27 mouse cellular contexts compared by ENCODE assay signal in the genomic region with DNA sequence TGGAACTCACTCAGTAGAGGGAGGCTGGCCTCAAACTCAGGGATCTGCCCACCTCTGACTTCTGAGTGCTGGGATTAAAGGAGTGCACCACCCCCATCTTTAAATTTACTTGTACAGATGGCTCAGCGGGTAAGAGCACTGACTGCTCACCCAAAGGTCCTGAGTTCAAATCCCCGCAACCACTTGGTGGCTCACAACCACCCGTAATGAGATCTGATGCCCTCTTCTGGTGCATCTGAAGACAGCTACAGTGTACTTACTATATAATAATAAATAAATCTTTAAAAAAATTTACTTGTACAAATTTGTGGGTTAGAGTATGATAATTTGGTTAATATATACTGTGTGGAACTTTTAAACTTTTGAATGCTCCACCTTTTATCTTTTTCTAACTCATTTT. TPM values are rescaled to one million over a fixed set of nuclear protein-coding genes. Genes with fewer than 3 reads are reported as not detected.
"Had no signal": no experiment of that assay in that cellular context is flagged by ENCODE, and none has a peak within 500 bp of the region (broad histone marks: within the 10 kb centered on the region; RNA-seq: fewer than 3 reads in every experiment).

No protein-coding gene starts in this region.

- DNase-seq: kidney, adult 11 months; kidney, adult 8-10 months; kidney, postnatal 10 days; kidney, postnatal 36 days; left cerebral cortex, postnatal 4 days; liver, postnatal 0 days; lung, embryonic 14.5 days; lung, postnatal 14 days; lung, postnatal 4 days; retina, postnatal 1 day; right cerebral cortex, postnatal 25 days; spleen, adult 18-20 months; thymus, adult 18-20 months; thymus, postnatal 36 days had no signal

- H3K9ac ChIP-seq: intestine, embryonic 15.5 days; kidney, embryonic 15.5 days; limb, embryonic 12.5 days; limb, embryonic 15.5 days; liver, embryonic 14.5 days; liver, postnatal 0 days; lung, embryonic 14.5 days; midbrain, embryonic 15.5 days; neural tube, embryonic 13.5 days; stomach, embryonic 15.5 days had no signal

- ATAC-seq: intestine, embryonic 15.5 days; liver, postnatal 0 days; midbrain, embryonic 15.5 days had no signal

- H3K4me3 ChIP-seq: intestine, embryonic 15.5 days; kidney, embryonic 15.5 days; limb, embryonic 12.5 days; limb, embryonic 15.5 days; midbrain, embryonic 15.5 days; myocyte; neural tube, embryonic 13.5 days; stomach, embryonic 15.5 days had no signal

- H3K27ac ChIP-seq: intestine, embryonic 15.5 days; kidney, embryonic 15.5 days; limb, embryonic 12.5 days; limb, embryonic 15.5 days; liver, embryonic 14.5 days; midbrain, embryonic 15.5 days; neural tube, embryonic 13.5 days; stomach, embryonic 15.5 days had no signal

- H3K4me2 ChIP-seq: intestine, embryonic 15.5 days; kidney, embryonic 15.5 days; limb, embryonic 12.5 days; limb, embryonic 15.5 days; liver, embryonic 11.5 days; lung, embryonic 14.5 days; midbrain, embryonic 15.5 days; neural tube, embryonic 13.5 days; stomach, embryonic 15.5 days had no signal

- H3K9me3 ChIP-seq: intestine, embryonic 15.5 days; kidney, embryonic 15.5 days; limb, embryonic 12.5 days; limb, embryonic 15.5 days; midbrain, embryonic 15.5 days; neural tube, embryonic 13.5 days; stomach, embryonic 15.5 days had no signal

RNA-seq across cellular contexts. Expression of a gene that starts 4.7 kb away (rescaled TPM):
- total RNA-seq: megakaryocyte progenitor cell, adult 5-6 weeks; monocyte, adult 5-6 weeks; neutrophil, adult 5-6 weeks had no signal
- polyA plus RNA-seq: liver, postnatal 0 days; myocyte; neural tube, embryonic 13.5 days had no signal

RNA-seq across cellular contexts. Expression of a gene that starts 25.8 kb away (rescaled TPM):
- total RNA-seq: monocyte, adult 5-6 weeks; neutrophil, adult 5-6 weeks had no signal
- polyA plus RNA-seq: myocyte had no signal
